In genomic region chr6:17280939-17281756, GRCm38 (mm10) we compare ENCODE assay signal across 8 mouse cellular contexts. TPM values are rescaled to one million over a fixed set of nuclear protein-coding genes. Genes with fewer than 3 reads are reported as not detected.
DNase-seq lines count a peak whose midpoint lies in the region; ATAC-seq lines count a peak whose summit lies in the region.

Cav2 (plus strand) TSS chr6:17281185.

- no peaks in the 10 kb centered on the region for H3K9me3 ChIP-seq in lung, embryonic 15.5 days

- H3K27me3 ChIP-seq in lung, embryonic 15.5 days = no peaks in the 10 kb centered on the region

- H3K27ac ChIP-seq in lung, embryonic 15.5 days = peak within 1 kb of the TSS; percentile 94

- WGBS in lung, embryonic 15.5 days = under 1% methylated on average over 40 of the region's 40 CpGs

- peak within 1 kb of the TSS; percentile 61 for H3K4me3 ChIP-seq in lung, embryonic 15.5 days

- peaks cover 26% of the 10 kb centered on the region; the same call in 1 of the 2 replicates for H3K4me1 ChIP-seq in lung, embryonic 15.5 days

- no peaks in the 10 kb centered on the region for H3K36me3 ChIP-seq in lung, embryonic 15.5 days

- H3K9ac ChIP-seq in lung, embryonic 15.5 days = peak within 1 kb of the TSS; percentile 64

- DNase-seq in NIH3T3 (ENCODE audit: low read depth) = peak; percentile 96
- peak; percentile 74 for DNase-seq in cerebellum, adult 9-10 months
- peak; percentile 18 to 50 for DNase-seq in frontal cortex, adult 2 months (ENCODE audit: extremely low spot score in 1 of 2, low spot score in 1 of 2)
- peak; percentile 54 for DNase-seq in layer of hippocampus, adult 9-11 months
- peak; percentile 3 for DNase-seq in thymus, postnatal 0 days (ENCODE audit: low spot score)

- ATAC-seq in hematopoietic stem cell, adult 5-6 weeks (replicated peaks in 1 of 2; ENCODE audit: insufficient read depth in 1 of 2, low FRiP score in 2 of 2, low TSS enrichment in 1 of 2, low read depth in 1 of 2, poor library complexity in 2 of 2, severe bottlenecking in 2 of 2) = peak; percentile 57 to 71
- peak; percentile 93 for ATAC-seq in lung, embryonic 15.5 days (ENCODE audit: borderline replicate concordance, extremely low read depth, low FRiP score, low TSS enrichment)
- ATAC-seq in neutrophil, adult 5-6 weeks (ENCODE audit: extremely low read depth, insufficient number of reproducible peaks, low FRiP score, poor library complexity, severe bottlenecking) = peak; percentile 33

- H3K4me2 ChIP-seq in lung, embryonic 15.5 days = peak within 1 kb of the TSS; percentile 82

RNA-seq across cellular contexts. Expression of gene Cav2, which starts in this region (rescaled TPM):
- 22.5 and 29.9 TPM in 2 replicates for polyA plus RNA-seq in frontal cortex, adult 2 months (2012; rRNA removed)
- total RNA-seq in hematopoietic stem cell, adult 5-6 weeks (2017) = 8.4 and 8.6 TPM in 2 replicates
- 88.0 and 91.2 TPM in 2 replicates for polyA plus RNA-seq in lung, embryonic 15.5 days (2015; fragmentation: Nextera tagmentation; extraction: Ambion mirVana)
- total RNA-seq in neutrophil, adult 5-6 weeks (2017) = 0.98 and 1.4 TPM in 2 replicates
- polyA plus RNA-seq in thymus, postnatal 0 days (2015; fragmentation: Nextera tagmentation; extraction: Ambion mirVana) = 10.4 and 11.1 TPM in 2 replicates

Comparison
In these comparisons a context has a peak if more than half of its experiments do, and no peak if none do; other contexts are left out.
1. Peak in every context shown above with its lines: DNase-seq, ATAC-seq, H3K4me3 ChIP-seq and H3K27ac ChIP-seq.
2. DNase-seq: peak in every context shown above with its lines; median percentile 96 in NIH3T3; 74 in cerebellum, adult 9-10 months; 54 in layer of hippocampus, adult 9-11 months; 34 in frontal cortex, adult 2 months; 3 in thymus, postnatal 0 days.
3. ATAC-seq: peak in every context shown above with its lines; median percentile 93 in lung, embryonic 15.5 days; 64 in hematopoietic stem cell, adult 5-6 weeks; 33 in neutrophil, adult 5-6 weeks.